Comparison of ENCODE assay signal across 9 mouse cellular contexts in genomic region chr13:52979331-52980051, GRCm38 (mm10). TPM values are rescaled to one million over a fixed set of nuclear protein-coding genes. Genes with fewer than 3 reads are reported as not detected.
DNase-seq lines count a peak whose midpoint lies in the region; ATAC-seq and TF ChIP-seq lines count a peak whose summit lies in the region.
"Had no signal": no experiment of that assay in that cellular context is flagged by ENCODE, and none has a peak within 500 bp of the region (broad histone marks: within the 10 kb centered on the region; RNA-seq: fewer than 3 reads in every experiment).

No protein-coding gene starts in this region.

- under 1% methylated on average over 22 of the region's 22 CpGs for WGBS in forebrain, postnatal 0 days
- WGBS in lung, postnatal 0 days: 1% methylated on average over 22 of the region's 22 CpGs

- peak overlapping the region; percentile 99 for H3K4me2 ChIP-seq in forebrain, postnatal 0 days (ENCODE audit: low read depth)
- H3K4me2 ChIP-seq in lung, postnatal 0 days (replicated peaks; ENCODE audit: low read depth, low read length): peak overlapping the region; percentile 99

- peak; percentile 63 for DNase-seq in gastrocnemius, adult 18-20 months (ENCODE audit: low spot score)
- no peak for DNase-seq in gastrocnemius, postnatal 10 days
- peak; percentile 37 for DNase-seq in adrenal gland, postnatal 10 days
- peak; percentile 73 for DNase-seq in forebrain, postnatal 0 days
- peak; percentile 64 for DNase-seq in induced T-regulatory cell, adult 2 months (ENCODE audit: low read depth)
- peak; percentile 78 for DNase-seq in lung, postnatal 0 days (ENCODE audit: low spot score)
- peak; percentile 25 for DNase-seq in right cerebral cortex, postnatal 25 days
- no peak for DNase-seq in spleen, postnatal 36 days (ENCODE audit: low spot score in 2 of 2)

- H3K4me1 ChIP-seq in forebrain, postnatal 0 days (ENCODE audit: insufficient read depth): peaks cover 18% of the 10 kb centered on the region
- peaks cover 9% of the 10 kb centered on the region; the same call in 1 of the 2 replicates for H3K4me1 ChIP-seq in lung, postnatal 0 days (ENCODE audit: insufficient read depth, low read depth, low read length)

- peak overlapping the region; percentile 94 for H3K9ac ChIP-seq in forebrain, postnatal 0 days
- H3K9ac ChIP-seq in lung, postnatal 0 days (replicated peaks; ENCODE audit: low read depth): peak overlapping the region; percentile 89

- H3K4me3 ChIP-seq in forebrain, postnatal 0 days (ENCODE audit: low read depth, low read length): peak overlapping the region; percentile 81
- H3K4me3 ChIP-seq in lung, postnatal 0 days (ENCODE audit: low read depth, low read length): peak overlapping the region; percentile 86

- no peaks in the 10 kb centered on the region for H3K36me3 ChIP-seq in forebrain, postnatal 0 days (ENCODE audit: insufficient read depth)
- no peaks in the 10 kb centered on the region for H3K36me3 ChIP-seq in lung, postnatal 0 days (ENCODE audit: insufficient read depth, low read length)

- no peaks in the 10 kb centered on the region for H3K27me3 ChIP-seq in forebrain, postnatal 0 days (ENCODE audit: insufficient read depth, low read length)
- no peaks in the 10 kb centered on the region for H3K27me3 ChIP-seq in lung, postnatal 0 days (replicated peaks; ENCODE audit: insufficient read depth, low read length)
- H3K27me3 ChIP-seq: Patski had no signal

- no peaks in the 10 kb centered on the region for H3K9me3 ChIP-seq in forebrain, postnatal 0 days (ENCODE audit: low read length)
- H3K9me3 ChIP-seq in lung, postnatal 0 days (ENCODE audit: low read length): no peaks in the 10 kb centered on the region

- H3K27ac ChIP-seq in forebrain, postnatal 0 days (ENCODE audit: low read depth, low read length): peak overlapping the region; percentile 96
- peak overlapping the region; percentile 98 for H3K27ac ChIP-seq in lung, postnatal 0 days (ENCODE audit: low read length)

- no peak for ATAC-seq in forebrain, postnatal 0 days
- no peak for ATAC-seq in lung, postnatal 0 days

- TF ChIP-seq EP300 in lung, postnatal 0 days (IDR thresholded peaks at IDR 0.05): 0 out of 2 replicates have a peak, but pooled peaks have one; percentile 17

- TF ChIP-seq CTCF in forebrain, postnatal 0 days (IDR thresholded peaks at IDR 0.05; ENCODE audit: low read depth): no peak
- TF ChIP-seq CTCF in lung, postnatal 0 days (IDR thresholded peaks at IDR 0.05): no peak

RNA-seq across cellular contexts. Expression of gene Nfil3, which starts 1.4 kb away (rescaled TPM):
- total RNA-seq in gastrocnemius, adult 18-20 months (2021): 10 to 100 TPM; 73.2 to 88.2 TPM
- total RNA-seq in gastrocnemius, postnatal 10 days (2021): 10 to 100 TPM; 14.8 to 18.4 TPM
- total RNA-seq in adrenal gland, postnatal 10 days (2021): 10 to 100 TPM; 23.0 to 83.7 TPM
- total RNA-seq in forebrain, postnatal 0 days (2014; rRNA removed): 20.8 and 29.3 TPM in 2 replicates
- 36.8 and 37.7 TPM in 2 replicates for polyA plus RNA-seq in forebrain, postnatal 0 days (2015; fragmentation: Nextera tagmentation; extraction: Ambion mirVana)
- 18.6 and 18.7 TPM in 2 replicates for polyA plus RNA-seq in lung, postnatal 0 days (2015; fragmentation: Nextera tagmentation; extraction: Ambion mirVana)

RNA-seq across cellular contexts. Expression of gene Auh, which starts 50.0 kb away (rescaled TPM):
- total RNA-seq in gastrocnemius, adult 18-20 months (2021): 10 to 100 TPM; 77.8 to 81.5 TPM
- 10 to 100 TPM; 47.7 to 50.8 TPM for total RNA-seq in gastrocnemius, postnatal 10 days (2021)
- 100 to 1,000 TPM; 113 to 127 TPM for total RNA-seq in adrenal gland, postnatal 10 days (2021)
- 50.3 and 56.2 TPM in 2 replicates for total RNA-seq in forebrain, postnatal 0 days (2014; rRNA removed)
- polyA plus RNA-seq in forebrain, postnatal 0 days (2015; fragmentation: Nextera tagmentation; extraction: Ambion mirVana): 55.3 and 58.7 TPM in 2 replicates
- polyA plus RNA-seq in lung, postnatal 0 days (2015; fragmentation: Nextera tagmentation; extraction: Ambion mirVana): 43.3 and 45.1 TPM in 2 replicates

Comparison
In these comparisons a context has a peak if more than half of its experiments do, and no peak if none do; other contexts are left out.
1. DNase-seq: peak in gastrocnemius, adult 18-20 months (single experiment), adrenal gland, postnatal 10 days (single experiment), forebrain, postnatal 0 days (single experiment), induced T-regulatory cell, adult 2 months (single experiment), lung, postnatal 0 days (single experiment) and right cerebral cortex, postnatal 25 days (single experiment); none in gastrocnemius, postnatal 10 days (single experiment) and spleen, postnatal 36 days (0 of 2).